Mouse (Mus musculus): ENCODE measurements around the gene Rnf183. TPM values are rescaled to one million over a fixed set of nuclear protein-coding genes. Genes with fewer than 3 reads are reported as not detected.
"Not testable (repeated sequence)": the region's sequence is repeated elsewhere in the genome, so short reads cannot be mapped to it uniquely, and the experiment has no call there.

The Rnf183 gene
- 0.23 and 0.24 TPM in 2 replicates for polyA plus RNA-seq (2015; fragmentation: Nextera tagmentation; extraction: Ambion mirVana)

- WGBS, result 71% methylated on average over 6 of the region's 6 CpGs
These were observed at the start of gene Rnf183 for GRCm38 (mm10) chr4:62435081-62435480. Rnf183 (minus strand) TSS chr4:62435252.

GRCm38 (mm10) chr4:62480709-62481605 is 45.9 kb upstream of the Rnf183 start:
- Histone ChIP-seq H3K9ac (ENCODE audit: low read length) (peak overlapping the region; percentile 31; the same call in 1 of the 2 replicates), H3K27me3 (ENCODE audit: control insufficient read depth, insufficient read depth, low read length) (no peaks in the 10 kb centered on the region)
- peak; percentile 37 for DNase-seq (ENCODE audit: low spot score)

More at GRCm38 (mm10) chr4:62435081-62435480, at the start of gene Rnf183:
- Histone ChIP-seq H3K27me3 (ENCODE audit: control insufficient read depth, insufficient read depth, low read length) (no peaks in the 10 kb centered on the region), H3K36me3 (ENCODE audit: control insufficient read depth, insufficient read depth, low read length) (no peaks in the 10 kb centered on the region), H3K4me2 (replicated peaks; ENCODE audit: low read depth) (no peak within 1 kb of the TSS), H3K27ac (replicated peaks) (no peak within 1 kb of the TSS), H3K4me3 (ENCODE audit: low read depth, low read length) (no peak within 1 kb of the TSS), H3K9ac (ENCODE audit: low read length) (no peak within 1 kb of the TSS), H3K9me3 (ENCODE audit: control insufficient read depth, low read length) (no peaks in the 10 kb centered on the region), H3K4me1 (replicated peaks; ENCODE audit: control insufficient read depth, insufficient read depth) (no peaks in the 10 kb centered on the region)
- no peak for TF ChIP-seq CTCF (IDR thresholded peaks at IDR 0.05; ENCODE audit: low read depth)
- no peak for TF ChIP-seq EP300 (optimal IDR thresholded peaks at IDR 0.05)
- ATAC-seq (ENCODE audit: low FRiP score, low TSS enrichment) (no peak), DNase-seq (ENCODE audit: low spot score) (no peak)

GRCm38 (mm10) chr4:62479937-62480708 is 45.1 kb upstream of the Rnf183 start, which contains the start of gene Bspry:
Bspry (plus strand) TSS chr4:62480053.
- ATAC-seq (ENCODE audit: low FRiP score, low TSS enrichment), result peak; percentile 95
- no peaks in the 10 kb centered on the region for H3K9me3 ChIP-seq (ENCODE audit: control insufficient read depth, low read length)
- H3K9ac ChIP-seq (ENCODE audit: low read length), result peak within 1 kb of the TSS; percentile 60
- H3K36me3 ChIP-seq (ENCODE audit: control insufficient read depth, insufficient read depth, low read length), result no peaks in the 10 kb centered on the region
- H3K4me2 ChIP-seq (replicated peaks; ENCODE audit: low read depth), result peak within 1 kb of the TSS; percentile 87
- 1% methylated on average over 71 of the region's 71 CpGs for WGBS
- peaks cover 3% of the 10 kb centered on the region; the same call in 1 of the 2 replicates for H3K4me1 ChIP-seq (replicated peaks; ENCODE audit: control insufficient read depth, insufficient read depth)
- peak within 1 kb of the TSS; percentile 85 for H3K27ac ChIP-seq (replicated peaks)
- DNase-seq (ENCODE audit: low spot score), result peak; percentile 90
- TF ChIP-seq EP300 (optimal IDR thresholded peaks at IDR 0.05) (no peak), CTCF (IDR thresholded peaks at IDR 0.05; ENCODE audit: low read depth) (no peak)
- H3K4me3 ChIP-seq (ENCODE audit: low read depth, low read length), result peak within 1 kb of the TSS; percentile 48
- H3K27me3 ChIP-seq (ENCODE audit: control insufficient read depth, insufficient read depth, low read length), result no peaks in the 10 kb centered on the region

More at GRCm38 (mm10) chr4:62480709-62481605, 45.9 kb upstream of the Rnf183 start:
- ATAC-seq (ENCODE audit: low FRiP score, low TSS enrichment), result no peak
- H3K36me3 ChIP-seq (ENCODE audit: control insufficient read depth, insufficient read depth, low read length), result no peaks in the 10 kb centered on the region
- 26% methylated on average over 10 of the region's 10 CpGs for WGBS
- TF ChIP-seq EP300 (optimal IDR thresholded peaks at IDR 0.05) (no peak), CTCF (IDR thresholded peaks at IDR 0.05; ENCODE audit: low read depth) (no peak)
- H3K4me3 ChIP-seq (ENCODE audit: low read depth, low read length), result peak overlapping the region; percentile 48
- H3K4me1 ChIP-seq (replicated peaks; ENCODE audit: control insufficient read depth, insufficient read depth), result peaks cover 3% of the 10 kb centered on the region; the same call in 1 of the 2 replicates
- H3K27ac ChIP-seq (replicated peaks), result peak overlapping the region; percentile 85
- peak overlapping the region; percentile 87 for H3K4me2 ChIP-seq (replicated peaks; ENCODE audit: low read depth)
- no peaks in the 10 kb centered on the region for H3K9me3 ChIP-seq (ENCODE audit: control insufficient read depth, low read length)

GRCm38 (mm10) chr4:62479593-62479936 is 44.5 kb upstream of the Rnf183 start:
- H3K4me1 ChIP-seq (replicated peaks; ENCODE audit: control insufficient read depth, insufficient read depth); H3K9ac ChIP-seq (ENCODE audit: low read length); ATAC-seq (ENCODE audit: low FRiP score, low TSS enrichment); H3K36me3 ChIP-seq (ENCODE audit: control insufficient read depth, insufficient read depth, low read length); H3K27ac ChIP-seq (replicated peaks); H3K27me3 ChIP-seq (ENCODE audit: control insufficient read depth, insufficient read depth, low read length); DNase-seq (ENCODE audit: low spot score); H3K9me3 ChIP-seq (ENCODE audit: control insufficient read depth, low read length): not testable (repeated sequence)
- H3K4me2 ChIP-seq (replicated peaks; ENCODE audit: low read depth), result peak overlapping the region; percentile 87
- H3K4me3 ChIP-seq (ENCODE audit: low read depth, low read length), result peak overlapping the region; percentile 48
- TF ChIP-seq CTCF (IDR thresholded peaks at IDR 0.05; ENCODE audit: low read depth), result peak; percentile 71
- 11% methylated on average over 11 of the region's 11 CpGs for WGBS

GRCm38 (mm10) chr4:62477542-62478244 is 42.6 kb upstream of the Rnf183 start:
- DNase-seq (ENCODE audit: low spot score), result no peak
- no peak overlapping the region for H3K4me3 ChIP-seq (ENCODE audit: low read depth, low read length)
- H3K9me3 ChIP-seq (ENCODE audit: control insufficient read depth, low read length), result no peaks in the 10 kb centered on the region
- peaks cover 3% of the 10 kb centered on the region; the same call in 1 of the 2 replicates for H3K4me1 ChIP-seq (replicated peaks; ENCODE audit: control insufficient read depth, insufficient read depth)
- no peak overlapping the region for H3K27ac ChIP-seq (replicated peaks)
- H3K27me3 ChIP-seq (ENCODE audit: control insufficient read depth, insufficient read depth, low read length), result no peaks in the 10 kb centered on the region
- TF ChIP-seq EP300 (optimal IDR thresholded peaks at IDR 0.05) (no peak), CTCF (IDR thresholded peaks at IDR 0.05; ENCODE audit: low read depth) (no peak)
- H3K9ac ChIP-seq (ENCODE audit: low read length), result no peak overlapping the region
- H3K4me2 ChIP-seq (replicated peaks; ENCODE audit: low read depth), result no peak overlapping the region
- 59% methylated on average over 6 of the region's 6 CpGs for WGBS
- ATAC-seq (ENCODE audit: low FRiP score, low TSS enrichment), result no peak
- no peaks in the 10 kb centered on the region for H3K36me3 ChIP-seq (ENCODE audit: control insufficient read depth, insufficient read depth, low read length)
